Mouse (Mus musculus): Measurements from ENCODE around the gene Esr1.
"Not testable (repeated sequence)": the region's sequence is repeated elsewhere in the genome, so short reads cannot be mapped to it uniquely, and the experiment has no call there.

Esr1 gene

DNA sequence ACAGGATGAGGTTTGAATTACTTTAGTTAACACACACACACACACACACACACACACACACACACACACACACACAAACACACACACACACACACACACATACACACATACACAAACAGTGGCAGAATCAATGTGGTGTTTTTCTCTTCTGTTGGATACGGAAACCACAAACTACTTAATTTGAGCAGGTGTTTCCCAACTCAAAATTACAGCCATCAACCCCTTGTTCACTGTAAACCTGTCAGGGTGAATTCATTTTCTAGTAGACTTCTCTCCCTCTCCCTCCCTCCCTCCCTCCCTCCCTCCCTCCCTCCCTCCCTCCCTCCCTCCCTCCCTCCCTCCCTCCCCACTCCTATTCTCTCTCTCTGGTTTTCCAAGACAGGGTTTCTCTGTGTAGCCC is 8.0 kb downstream of the Esr1 start:
- in situ Hi-C loops (cut with MboI; ENCODE audit: low sequenced_read_pairs), result not testable (repeated sequence)

GRCm38 (mm10) chr10:4620596-4621504 is 9.5 kb downstream of the Esr1 start:
- in situ Hi-C loops (cut with MboI; ENCODE audit: low sequenced_read_pairs), result no loop called here

DNA sequence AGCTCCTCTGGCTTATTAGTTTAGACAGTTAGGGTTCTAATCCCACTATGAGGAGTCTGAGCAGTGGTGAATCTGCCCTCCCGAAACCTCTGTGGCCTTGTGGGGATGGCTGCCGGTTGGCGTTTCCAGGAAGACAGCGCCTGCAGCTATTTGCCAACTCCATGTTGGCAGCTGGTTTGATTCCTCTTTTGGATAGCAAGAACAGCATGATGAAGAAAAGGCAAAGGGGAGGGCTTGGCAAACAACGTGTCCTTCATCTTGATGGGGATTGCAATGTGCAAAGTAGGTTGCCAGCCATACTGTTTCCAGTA is 10.1 kb downstream of the Esr1 start:
- in situ Hi-C loops (cut with MboI; ENCODE audit: low sequenced_read_pairs), result no loop called here

DNA sequence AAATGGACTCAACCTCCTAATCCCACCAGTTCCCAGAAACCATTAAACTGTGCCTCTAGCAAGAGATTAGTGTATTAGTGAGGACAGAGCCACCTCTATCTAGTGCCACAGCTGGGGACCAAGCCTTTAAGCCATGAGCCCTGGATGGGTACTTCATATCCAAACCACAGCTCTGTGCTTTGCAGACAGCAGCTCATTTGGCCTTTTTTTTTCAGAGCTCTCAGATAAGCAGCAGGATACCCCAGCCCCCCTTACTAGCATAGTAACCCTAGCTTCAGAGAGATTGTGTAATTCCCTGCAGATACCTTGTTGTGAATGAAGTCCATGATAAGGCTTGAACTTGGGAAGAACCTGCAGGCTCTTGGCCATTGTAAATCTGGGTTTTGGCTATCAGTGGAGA is 11.9 kb downstream of the Esr1 start:
- in situ Hi-C loops (cut with MboI; ENCODE audit: low sequenced_read_pairs), result no loop called here

- in situ Hi-C loops (cut with MboI; ENCODE audit: low sequenced_read_pairs), result no loop called here
Measured at GRCm38 (mm10) chr10:4624581-4624980, 13.2 kb downstream of the Esr1 start.

GRCm38 (mm10) chr10:4625300-4625699 is 13.9 kb downstream of the Esr1 start:
- in situ Hi-C loops (cut with MboI; ENCODE audit: low sequenced_read_pairs), result no loop called here

DNA sequence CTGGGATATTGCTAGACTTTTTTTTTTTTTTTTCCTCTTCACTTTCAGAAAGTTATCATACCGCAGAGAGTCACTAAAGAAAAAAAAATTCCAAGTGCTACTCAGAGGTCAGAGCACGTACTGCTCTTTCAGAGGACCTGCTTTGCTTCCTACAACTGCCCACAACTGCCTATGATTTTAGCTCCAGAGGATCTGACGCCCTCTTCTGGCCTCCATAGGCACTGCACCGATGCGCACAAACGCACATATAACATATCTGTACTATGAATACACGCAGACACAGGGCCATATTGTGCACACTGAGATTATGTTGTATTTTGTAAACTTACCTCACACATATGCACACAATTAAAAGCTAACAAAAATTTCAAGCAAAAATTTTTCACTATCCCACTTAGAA is 15.0 kb downstream of the Esr1 start:
- in situ Hi-C loops (cut with MboI; ENCODE audit: low sequenced_read_pairs), result no loop called here

GRCm38 (mm10) chr10:4626996-4627395 is 15.6 kb downstream of the Esr1 start:
- in situ Hi-C loops (cut with MboI; ENCODE audit: low sequenced_read_pairs), result no loop called here

DNA sequence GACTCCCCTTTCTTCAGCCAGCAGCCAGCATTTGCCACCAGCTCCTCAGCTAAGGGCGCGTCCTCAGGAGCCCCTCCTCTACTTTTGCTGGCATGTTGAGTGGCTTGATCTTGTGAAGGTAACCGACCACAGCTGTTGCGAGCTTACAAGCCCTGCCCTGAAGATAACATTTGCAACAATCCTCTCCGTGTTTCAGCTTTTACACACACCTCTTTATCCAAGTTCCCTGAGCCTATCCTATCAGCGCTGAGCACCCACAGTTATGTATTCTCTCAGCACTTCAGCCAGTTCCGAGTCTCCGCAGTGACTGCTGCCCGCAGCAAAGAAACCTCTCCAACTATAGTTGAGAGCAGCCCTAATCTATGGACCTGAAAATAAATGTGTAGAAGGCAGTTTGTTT is 16.0 kb downstream of the Esr1 start:
- in situ Hi-C loops (cut with MboI; ENCODE audit: low sequenced_read_pairs), result no loop called here

DNA sequence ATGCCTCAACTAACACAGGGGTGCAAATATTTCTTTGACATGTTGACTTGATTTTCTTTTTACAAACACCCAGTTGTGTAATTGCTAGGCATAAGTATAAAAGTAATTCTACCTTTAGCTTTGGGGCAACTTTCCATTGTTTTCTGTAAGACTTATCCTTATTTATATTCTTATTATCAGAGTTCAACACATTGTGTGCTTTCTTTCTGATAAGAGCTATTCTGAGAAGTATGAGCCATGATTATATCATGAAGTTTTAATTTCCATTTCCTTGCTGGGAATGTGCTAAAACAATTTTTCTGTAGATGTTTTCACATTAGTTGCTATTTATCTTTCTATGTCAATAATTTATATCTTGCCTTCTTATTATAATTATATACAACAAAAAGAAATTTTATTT is 17.9 kb downstream of the Esr1 start:
- in situ Hi-C loops (cut with MboI; ENCODE audit: low sequenced_read_pairs), result no loop called here

DNA sequence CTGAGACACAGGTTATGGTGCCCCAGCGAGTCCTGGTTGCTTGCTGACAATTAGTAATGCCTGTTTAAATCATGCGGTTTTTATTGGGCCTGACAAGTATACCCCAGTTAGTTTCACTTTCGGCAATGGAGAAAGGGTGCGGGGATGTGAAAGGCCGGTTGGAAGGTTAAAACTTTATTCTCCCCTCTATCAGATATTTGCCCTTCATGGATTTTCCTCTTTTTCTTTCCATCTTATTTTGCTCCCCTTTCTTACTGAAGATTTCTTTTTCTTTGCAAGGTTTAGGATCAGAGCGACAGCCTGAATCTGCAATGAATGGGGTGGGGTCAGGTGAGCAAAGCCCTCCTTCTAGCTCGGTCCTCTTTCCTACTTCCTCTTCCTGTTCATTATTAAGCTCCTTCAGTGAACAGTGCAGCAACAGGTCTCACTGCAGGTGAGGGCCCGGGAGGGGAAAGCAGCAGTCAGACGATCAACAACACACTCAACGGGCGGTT is 20.9 kb downstream of the Esr1 start:
- in situ Hi-C loops (cut with MboI; ENCODE audit: low sequenced_read_pairs), result no loop called here

- in situ Hi-C loops (cut with MboI; ENCODE audit: low sequenced_read_pairs), result no loop called here
Measured at GRCm38 (mm10) chr10:4633287-4634030, 22.1 kb downstream of the Esr1 start.

- in situ Hi-C loops (cut with MboI; ENCODE audit: low sequenced_read_pairs), result no loop called here
Measured at GRCm38 (mm10) chr10:4635740-4636139, 24.3 kb downstream of the Esr1 start.

DNA sequence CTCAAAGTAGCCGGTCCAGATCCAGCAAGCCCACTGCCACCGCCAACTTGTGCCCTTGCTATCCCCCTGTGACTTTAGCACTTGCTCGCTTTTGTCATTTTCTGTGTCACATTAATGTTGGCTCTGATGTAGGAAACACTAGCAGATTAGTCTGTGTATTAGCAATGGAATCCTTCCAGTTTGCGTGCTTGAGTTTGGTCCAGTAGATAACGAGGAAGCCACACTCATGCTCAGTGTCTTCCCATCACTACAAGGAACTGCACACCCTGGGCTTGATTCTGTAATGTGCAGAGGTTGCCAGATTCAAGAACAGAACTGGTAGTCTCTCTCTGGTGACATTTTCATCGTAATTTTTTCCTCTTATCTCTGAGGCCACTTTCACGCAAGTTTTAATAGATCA is 34.7 kb downstream of the Esr1 start:
- in situ Hi-C loops (cut with MboI; ENCODE audit: low sequenced_read_pairs), result no loop called here

DNA sequence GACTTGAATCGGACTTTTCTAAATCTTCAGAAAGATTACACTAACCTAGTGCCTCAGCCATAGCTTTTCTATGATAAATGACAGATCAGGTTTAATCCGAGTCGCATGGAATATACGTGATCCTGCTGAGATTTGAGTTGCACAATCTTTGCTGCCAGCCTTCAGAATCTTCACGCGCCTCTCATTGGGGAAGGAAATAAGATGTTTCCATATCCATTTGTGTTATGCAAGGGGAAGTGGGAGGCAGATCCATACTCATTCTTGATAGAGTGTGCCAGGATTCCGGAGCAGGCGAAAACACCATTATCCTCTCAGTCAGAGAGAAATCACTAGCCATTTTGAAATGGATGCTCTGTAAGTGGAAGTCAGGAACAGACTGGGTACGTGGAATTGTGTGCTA is 35.5 kb downstream of the Esr1 start:
- in situ Hi-C loops (cut with MboI; ENCODE audit: low sequenced_read_pairs), result no loop called here

DNA sequence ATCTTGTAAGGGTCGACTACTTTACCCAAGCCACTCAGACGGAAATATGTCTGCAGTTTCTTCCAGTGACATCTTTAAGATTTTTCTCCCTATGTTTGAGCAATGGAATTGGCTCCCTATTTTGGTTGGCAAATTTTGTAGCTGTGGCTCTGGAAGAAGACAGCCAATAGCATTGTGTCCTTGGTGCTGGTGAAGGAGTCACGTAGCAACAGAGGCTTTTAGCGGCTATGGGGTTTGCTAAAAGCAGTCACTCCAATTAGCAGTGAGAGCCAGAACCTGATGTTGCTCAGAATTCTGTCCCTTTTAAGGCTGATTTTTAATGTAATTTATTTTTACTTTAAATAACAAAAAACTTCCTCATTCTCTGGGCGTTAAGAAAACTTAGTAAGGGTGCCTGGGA is 54.0 kb downstream of the Esr1 start:
- in situ Hi-C loops (cut with MboI; ENCODE audit: low sequenced_read_pairs), result no loop called here

GRCm38 (mm10) chr10:4667006-4667405 is 55.6 kb downstream of the Esr1 start:
- in situ Hi-C loops (cut with MboI; ENCODE audit: low sequenced_read_pairs), result no loop called here

DNA sequence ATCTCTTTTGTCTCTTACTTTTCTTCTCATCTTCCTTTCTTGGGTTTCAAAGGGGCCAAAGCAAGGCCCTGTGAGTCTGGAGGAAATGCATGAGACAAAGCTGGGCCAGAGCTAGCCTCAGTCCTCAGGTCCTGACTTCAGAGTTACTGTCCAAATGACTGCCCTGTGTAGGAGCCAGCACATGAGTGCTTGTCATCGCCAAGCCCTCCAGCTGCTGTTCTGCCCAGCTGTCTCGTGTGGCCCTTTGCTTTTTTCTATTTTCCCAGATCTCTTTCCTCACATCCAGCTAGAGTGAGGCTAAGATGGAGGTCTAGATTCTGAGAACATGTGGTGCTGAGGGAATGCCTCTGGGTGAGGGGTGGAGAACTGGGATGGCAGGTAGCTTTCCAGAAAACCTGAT is 58.7 kb downstream of the Esr1 start:
- in situ Hi-C loops (cut with MboI; ENCODE audit: low sequenced_read_pairs), result no loop called here

DNA sequence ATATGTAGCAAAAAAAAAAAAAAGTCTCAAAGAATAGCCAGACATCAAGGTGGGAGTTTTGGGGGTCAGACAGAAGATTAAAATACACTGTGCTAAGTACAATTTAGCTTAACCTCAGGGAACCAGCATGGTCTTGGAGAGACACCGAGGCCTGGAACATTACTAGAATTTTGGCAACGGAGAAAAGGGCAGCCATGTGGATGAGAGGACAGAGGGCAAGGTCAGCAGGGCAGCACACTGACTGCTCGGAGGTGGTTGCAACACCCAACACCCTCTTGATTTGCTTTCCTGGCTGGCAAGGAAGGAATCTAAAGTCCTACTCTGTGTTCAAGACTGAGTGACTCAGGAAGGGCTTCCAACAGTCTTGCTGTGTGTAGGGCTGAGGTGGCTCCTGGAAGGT is 60.5 kb downstream of the Esr1 start:
- in situ Hi-C loops (cut with MboI; ENCODE audit: low sequenced_read_pairs), result no loop called here

DNA sequence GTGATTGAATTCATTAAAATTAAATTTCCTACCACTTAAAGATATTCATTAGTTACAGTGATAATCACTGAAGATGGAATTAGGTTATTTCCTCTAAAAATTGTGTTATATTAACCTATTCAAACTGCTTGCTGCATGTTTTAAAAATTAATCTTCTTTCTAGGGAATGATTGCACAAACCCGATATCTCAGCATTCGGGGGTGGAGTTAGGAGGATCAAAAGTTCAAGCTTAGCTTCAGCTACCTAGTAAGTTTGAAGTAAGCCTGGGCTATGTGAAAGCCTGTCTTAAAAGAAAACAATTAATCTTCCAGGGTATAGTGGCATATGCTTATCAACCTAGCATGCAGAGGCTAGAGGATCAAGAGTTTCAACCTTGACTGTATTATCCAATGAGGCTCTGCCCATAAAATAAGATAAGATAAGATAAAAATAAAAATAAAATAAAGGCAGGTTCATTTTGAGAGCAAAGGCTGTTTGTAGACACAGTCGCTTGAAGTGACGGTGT is 62.0 kb downstream of the Esr1 start:
- in situ Hi-C loops (cut with MboI; ENCODE audit: low sequenced_read_pairs), result no loop called here

DNA sequence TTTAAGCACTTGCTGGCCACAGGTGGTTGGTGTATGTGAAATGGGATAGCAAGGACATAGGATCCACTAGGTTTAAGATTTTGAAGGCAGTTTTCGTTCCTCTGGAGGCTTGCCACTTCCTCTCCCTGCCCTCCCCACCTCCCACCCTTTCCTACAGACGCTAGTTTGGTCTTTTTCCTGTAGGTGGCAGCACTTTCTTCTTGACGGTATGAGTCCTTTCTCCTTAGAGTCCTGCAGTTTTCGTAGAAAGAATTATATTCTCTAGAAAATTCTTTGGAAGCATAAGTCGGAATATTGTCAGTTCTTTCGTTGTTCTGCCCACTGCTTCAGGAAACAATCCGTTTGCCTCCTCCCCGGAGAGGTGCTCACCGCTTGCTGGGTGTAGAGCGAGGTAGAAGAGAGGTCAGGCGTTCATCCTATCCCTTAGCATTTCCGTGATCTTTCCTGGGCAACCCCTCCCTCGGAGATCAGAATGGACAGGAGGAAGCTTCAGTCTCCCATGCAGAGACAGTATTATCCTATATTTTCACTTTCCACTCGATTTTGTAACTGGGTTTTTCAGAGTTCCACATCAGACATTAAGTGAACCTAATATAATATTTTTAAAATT is 63.7 kb downstream of the Esr1 start:
- in situ Hi-C loops (cut with MboI; ENCODE audit: low sequenced_read_pairs), result not testable (repeated sequence)

GRCm38 (mm10) chr10:4683106-4683505 is 71.7 kb downstream of the Esr1 start:
- in situ Hi-C loops (cut with MboI; ENCODE audit: low sequenced_read_pairs), result no loop called here

All from CH12F3 (cell line).